Mouse (Mus musculus) fibroblast of lung, adult 2 months (primary cell): Measurements from ENCODE around the gene Tmem72.

Experiments
- DNase-seq: peaks from one replicate; pipeline ENCODE4 v3.0.0-alpha.2; 2011; ENCODE audit warnings: low read depth

The Tmem72 gene

GRCm38 (mm10) chr6:116716666-116717065 lies at the start of gene Tmem72:
Gene Tmem72, minus strand, starts transcription at chr6:116716913.
- DNase-seq: no peak

- DNase-seq: no peak
Observed at GRCm38 (mm10) chr6:116764524-116764923, 47.8 kb upstream of the Tmem72 start.

GRCm38 (mm10) chr6:116762333-116762732 lies 45.6 kb upstream of the Tmem72 start:
- DNase-seq: no peak

- DNase-seq: no peak
Observed at GRCm38 (mm10) chr6:116760181-116760580, 43.5 kb upstream of the Tmem72 start.

GRCm38 (mm10) chr6:116756364-116756763 lies 39.7 kb upstream of the Tmem72 start:
- DNase-seq: no peak

GRCm38 (mm10) chr6:116738046-116738445 lies 21.3 kb upstream of the Tmem72 start:
- no peak for DNase-seq

GRCm38 (mm10) chr6:116735361-116735760 lies 18.6 kb upstream of the Tmem72 start:
- no peak for DNase-seq

GRCm38 (mm10) chr6:116733577-116733976 lies 16.9 kb upstream of the Tmem72 start:
- DNase-seq: no peak

- no peak for DNase-seq
Observed at GRCm38 (mm10) chr6:116724489-116725160, 7.9 kb upstream of the Tmem72 start.

GRCm38 (mm10) chr6:116718920-116719319 lies 2.2 kb upstream of the Tmem72 start:
- no peak for DNase-seq

- no peak for DNase-seq
Observed at GRCm38 (mm10) chr6:116718361-116718760, 1.6 kb upstream of the Tmem72 start.

- no peak for DNase-seq
Observed at GRCm38 (mm10) chr6:116717851-116718250, 1.1 kb upstream of the Tmem72 start.

- DNase-seq: no peak
Observed at GRCm38 (mm10) chr6:116715166-116715565, 1.5 kb downstream of the Tmem72 start.

- no peak for DNase-seq
Observed at GRCm38 (mm10) chr6:116714576-116714975, 2.1 kb downstream of the Tmem72 start.

GRCm38 (mm10) chr6:116713966-116714365 lies 2.7 kb downstream of the Tmem72 start:
- DNase-seq: no peak

- DNase-seq: no peak
Observed at GRCm38 (mm10) chr6:116712503-116712902, 4.2 kb downstream of the Tmem72 start.

GRCm38 (mm10) chr6:116712062-116712461 lies 4.7 kb downstream of the Tmem72 start:
- no peak for DNase-seq

GRCm38 (mm10) chr6:116704320-116704719 lies 12.4 kb downstream of the Tmem72 start:
- DNase-seq: no peak

- DNase-seq: no peak
Observed at GRCm38 (mm10) chr6:116700821-116701220, 15.9 kb downstream of the Tmem72 start.

GRCm38 (mm10) chr6:116697896-116698425 lies 18.8 kb downstream of the Tmem72 start:
- no peak for DNase-seq

GRCm38 (mm10) chr6:116697413-116697812 lies 19.3 kb downstream of the Tmem72 start:
- DNase-seq: no peak

GRCm38 (mm10) chr6:116694346-116694745 lies 22.4 kb downstream of the Tmem72 start:
- DNase-seq: no peak

- no peak for DNase-seq
Observed at GRCm38 (mm10) chr6:116693639-116694038, 23.1 kb downstream of the Tmem72 start.

- no peak for DNase-seq
Observed at GRCm38 (mm10) chr6:116682317-116682716, 34.4 kb downstream of the Tmem72 start.
